Mouse (Mus musculus): ENCODE results near the gene CN725425.

The CN725425 gene

DNA sequence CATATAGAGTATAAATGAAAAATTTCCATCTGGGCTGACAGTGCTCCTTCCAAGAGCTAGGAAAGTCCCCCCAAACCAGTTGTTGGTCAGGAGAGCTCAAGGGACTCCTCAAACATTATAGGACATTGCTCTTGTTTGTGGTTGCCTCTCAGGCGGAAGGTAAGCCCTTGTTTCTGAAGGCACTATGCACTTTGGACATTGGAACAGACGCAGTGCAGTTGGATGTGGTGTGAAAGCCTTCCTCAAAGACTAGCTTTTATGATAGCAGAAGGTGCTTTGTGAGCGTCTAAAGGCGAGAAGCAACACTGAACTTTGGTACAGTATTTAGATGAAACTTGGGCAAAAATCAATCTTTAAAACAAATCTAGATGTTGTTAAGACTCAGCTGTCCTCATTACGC is 7.2 kb downstream of the CN725425 start:
- in situ Hi-C loops (cut with MboI, MseI), result no loop called here

DNA sequence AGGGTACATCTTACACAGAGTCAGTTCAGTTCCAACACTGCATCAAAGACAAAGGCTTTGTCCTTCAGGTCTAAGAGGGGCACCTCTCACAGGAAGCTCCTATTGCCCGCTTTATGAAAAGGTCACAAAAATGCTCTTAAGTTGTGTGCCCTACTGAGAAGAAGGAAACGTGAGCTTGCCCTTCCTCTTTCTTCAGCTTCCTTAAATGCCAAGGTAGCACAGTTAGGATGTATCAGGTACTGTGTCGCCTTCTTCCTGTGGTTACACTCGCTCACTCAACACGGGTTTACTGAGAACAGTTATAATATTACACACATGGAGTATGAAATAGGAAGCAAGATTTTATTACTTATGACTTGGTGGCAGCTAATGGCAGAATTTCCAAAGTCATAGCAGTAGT is 38.0 kb downstream of the CN725425 start:
- in situ Hi-C loops (cut with MboI, MseI), result no loop called here

DNA sequence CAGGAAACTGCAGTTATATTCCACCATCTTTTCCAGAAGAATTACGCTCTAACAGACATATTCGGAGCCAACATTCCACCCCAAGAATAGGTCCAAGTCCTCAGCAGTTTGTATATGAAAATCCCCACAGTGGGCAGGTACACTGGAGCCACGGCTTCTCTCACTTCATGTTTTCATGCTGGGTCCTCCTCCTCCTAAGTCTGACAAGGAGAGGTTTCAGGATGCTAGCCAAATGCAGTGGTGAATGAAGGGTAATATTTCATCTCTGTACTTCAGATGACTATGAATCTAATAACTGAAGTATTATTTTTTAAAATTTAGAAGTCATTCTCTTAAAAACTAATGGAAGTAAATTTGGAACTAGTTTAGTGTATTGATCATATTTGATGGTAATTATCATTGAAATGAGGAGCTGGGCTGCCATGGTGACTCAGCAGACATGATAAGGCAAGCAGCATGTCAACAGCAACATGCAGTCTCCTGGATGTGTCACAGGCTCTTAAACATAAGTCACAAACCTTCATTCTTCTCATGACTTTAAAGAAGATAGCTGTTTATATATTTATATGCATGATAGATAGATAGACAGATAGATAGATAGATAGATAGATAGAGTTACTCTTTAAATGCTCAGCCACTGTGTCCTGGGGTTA is 41.5 kb downstream of the CN725425 start:
- in situ Hi-C loops (cut with MboI, MseI), result no loop called here

DNA sequence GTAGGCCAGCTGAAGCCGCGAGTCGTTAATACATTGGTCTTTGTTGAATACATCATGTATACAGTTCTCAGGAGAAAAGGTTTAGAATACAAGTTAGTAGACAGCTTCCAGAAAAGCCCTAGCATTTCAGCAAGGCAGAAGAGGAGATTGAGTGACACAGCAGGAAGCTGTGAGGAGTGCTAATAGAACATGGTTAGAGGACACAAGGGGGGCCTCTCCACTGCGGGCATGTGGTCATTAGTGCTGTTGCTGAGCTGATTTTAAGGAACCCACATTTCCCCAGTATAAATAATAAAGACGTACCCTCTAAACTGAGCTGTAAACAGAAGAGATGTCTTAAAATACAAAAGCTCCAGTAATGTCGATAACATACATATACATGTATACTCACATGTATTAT is 51.5 kb downstream of the CN725425 start:
- in situ Hi-C loops (cut with MboI, MseI), result no loop called here

GRCm38 (mm10) chr15:91251544-91252408 is 52.5 kb downstream of the CN725425 start:
- in situ Hi-C loops (cut with MboI, MseI), result no loop called here

- in situ Hi-C loops (cut with MboI, MseI), result no loop called here
These were observed 53.7 kb downstream of the CN725425 start for GRCm38 (mm10) chr15:91252956-91253355.

GRCm38 (mm10) chr15:91255308-91255707 is 56.0 kb downstream of the CN725425 start:
- in situ Hi-C loops (cut with MboI, MseI), result no loop called here

- in situ Hi-C loops (cut with MboI, MseI), result no loop called here
These were observed 57.8 kb downstream of the CN725425 start for GRCm38 (mm10) chr15:91257140-91257539.

DNA sequence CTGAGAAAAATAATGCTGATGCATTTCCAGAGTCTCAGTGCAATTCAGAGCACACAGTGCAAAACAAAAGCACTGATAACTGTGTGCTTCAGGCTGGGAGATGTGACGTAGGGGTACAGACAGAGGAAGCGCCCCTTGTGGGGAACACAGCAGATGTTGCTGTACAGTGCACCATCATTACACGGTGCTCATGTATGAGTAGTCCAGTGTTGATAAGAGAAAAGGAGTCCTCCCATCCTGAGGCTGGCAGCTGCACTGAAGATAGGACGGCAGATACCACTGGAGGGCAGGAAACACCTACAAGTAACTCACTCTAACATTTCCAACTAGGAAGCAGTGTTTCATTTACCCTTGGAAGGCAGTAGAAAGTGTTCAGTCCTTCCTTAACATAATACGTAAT is 61.3 kb downstream of the CN725425 start:
- in situ Hi-C loops (cut with MboI, MseI), result no loop called here

GRCm38 (mm10) chr15:91263926-91264325 is 64.6 kb downstream of the CN725425 start:
- in situ Hi-C loops (cut with MboI, MseI), result no loop called here

- in situ Hi-C loops (cut with MboI, MseI), result no loop called here
These were observed 69.2 kb downstream of the CN725425 start for GRCm38 (mm10) chr15:91268532-91268931.

GRCm38 (mm10) chr15:91275961-91276360 is 76.7 kb downstream of the CN725425 start:
- in situ Hi-C loops (cut with MboI, MseI), result no loop called here

DNA sequence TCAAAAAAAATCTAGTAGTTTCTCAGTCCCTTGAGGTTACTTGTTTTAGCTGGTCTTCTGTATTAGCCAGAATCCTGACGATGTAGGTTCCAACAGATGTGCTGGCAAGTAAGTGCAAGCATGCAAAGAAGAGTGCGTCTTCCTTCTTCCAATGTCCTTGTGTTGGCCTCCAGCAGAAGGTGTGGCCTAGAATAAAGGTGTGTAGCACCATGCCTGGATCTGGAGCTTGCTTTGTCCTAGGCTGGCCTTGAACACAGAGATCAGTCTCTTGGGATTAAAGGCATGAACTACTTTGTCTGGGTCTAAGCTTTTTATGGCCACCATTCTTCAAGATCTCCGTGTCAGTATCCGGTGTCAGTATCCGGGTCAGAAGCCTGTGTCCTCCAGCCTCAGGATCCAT is 80.3 kb downstream of the CN725425 start:
- in situ Hi-C loops (cut with MboI, MseI), result no loop called here

DNA sequence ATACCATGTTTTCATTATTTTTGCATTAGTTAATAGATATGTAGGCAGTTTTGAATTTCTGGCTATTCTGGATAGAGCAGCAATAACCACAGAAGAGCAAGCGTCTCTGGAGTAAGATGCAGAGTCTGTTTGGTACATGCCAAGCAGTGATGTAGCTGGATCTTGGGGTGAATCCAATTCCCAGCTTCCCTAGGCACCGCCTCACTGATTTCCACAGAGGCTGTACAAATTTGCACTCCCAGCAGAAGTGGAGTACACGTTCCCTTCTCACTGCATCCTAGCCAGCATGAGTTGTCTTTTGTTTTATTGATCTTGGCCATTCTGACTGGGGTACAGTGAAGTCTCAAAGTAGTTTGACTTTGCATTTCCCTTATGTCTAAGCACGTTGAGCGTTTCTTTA is 82.2 kb downstream of the CN725425 start:
- in situ Hi-C loops (cut with MboI, MseI), result no loop called here

DNA sequence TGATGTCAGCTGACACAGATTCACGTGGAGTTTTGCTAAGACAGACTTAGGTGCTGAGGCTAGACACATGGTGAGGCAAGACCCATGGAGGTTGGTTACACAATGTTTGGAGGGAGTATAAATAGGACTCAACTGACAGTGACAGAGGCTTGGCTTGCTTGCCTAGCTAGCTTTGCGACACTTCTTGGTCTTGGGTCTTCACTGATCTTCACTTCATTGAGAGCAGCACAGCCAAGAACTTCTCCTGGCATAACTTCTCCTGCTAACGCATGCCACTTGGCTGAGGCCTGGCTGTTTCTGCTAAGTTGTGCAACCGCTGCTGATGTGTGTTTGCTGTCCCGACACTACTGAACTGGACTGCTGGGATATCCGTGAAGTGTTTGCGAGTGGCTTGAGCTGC is 83.5 kb downstream of the CN725425 start:
- in situ Hi-C loops (cut with MboI, MseI), result no loop called here

GRCm38 (mm10) chr15:91283418-91283817 is 84.1 kb downstream of the CN725425 start:
- in situ Hi-C loops (cut with MboI, MseI), result no loop called here

- in situ Hi-C loops (cut with MboI, MseI), result no loop called here
These were observed 100.1 kb downstream of the CN725425 start for GRCm38 (mm10) chr15:91299319-91299835.

- in situ Hi-C loops (cut with MboI, MseI), result loop anchor here (5.0 to 25.0 kb wide), 4 partner anchors 273 to 1067 kb away; partner anchors contain the start of gene Slc2a13 (in 2 of the 2)
These were observed 102.1 kb downstream of the CN725425 start for GRCm38 (mm10) chr15:91301366-91301765.

DNA sequence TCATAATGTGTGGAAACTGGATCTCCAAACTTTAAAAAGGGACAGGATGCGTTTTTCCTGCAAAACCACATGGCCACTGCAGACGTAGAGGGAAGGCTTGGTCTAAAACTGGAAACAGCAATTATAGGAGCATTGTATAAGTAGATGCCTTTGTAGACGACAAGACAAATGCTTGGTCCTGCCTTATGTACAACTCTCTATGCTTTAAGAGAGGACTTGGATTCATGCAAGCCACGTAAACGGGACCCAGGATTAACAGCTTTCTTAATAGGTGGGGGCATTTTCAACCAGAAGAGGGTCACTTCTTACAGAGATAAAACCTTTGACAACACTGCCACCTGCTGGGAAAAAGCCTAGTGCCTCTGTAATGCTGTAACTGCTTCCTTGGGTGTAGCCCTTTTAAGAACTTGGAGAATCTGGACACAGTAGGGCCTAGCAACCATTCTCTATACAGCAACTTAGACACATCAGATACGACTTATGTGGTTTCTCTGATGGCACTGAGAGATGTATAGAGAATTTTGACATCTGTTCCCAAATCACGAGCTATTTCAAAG is 105.1 kb downstream of the CN725425 start:
- in situ Hi-C loops (cut with MboI, MseI), result loop anchor here (5.0 to 25.0 kb wide), 4 partner anchors 270 to 1070 kb away; partner anchors contain the start of gene Slc2a13 (in 2 of the 2)
